Mouse (Mus musculus): Measurements from ENCODE around the gene Pitpnb. TPM values are rescaled to one million over a fixed set of nuclear protein-coding genes. Genes with fewer than 3 reads are reported as not detected.

The Pitpnb gene
- total RNA-seq, 2 experiments from 2014 or later, result 86.4 to 91.3 TPM

- peak in 1 of 2 experiments; percentile 45 for DNase-seq (ENCODE audit: extremely low spot score in 1 of 2, low spot score in 2 of 2)
- peak overlapping the region; percentile 90 for H3K27ac ChIP-seq
- intact Hi-C loops (cut with DNase I), result loop anchor here (5.0 to 10.0 kb wide), 2 partner anchors 333 to 766 kb away; no protein-coding TSS in a partner anchor
- TF ChIP-seq CTCF (IDR thresholded peaks at IDR 0.05), result no peak
- H3K4me3 ChIP-seq, result peak overlapping the region; percentile 89
These were observed 88.7 kb downstream of the Pitpnb start for GRCm38 (mm10) chr5:111419121-111419881.

DNA sequence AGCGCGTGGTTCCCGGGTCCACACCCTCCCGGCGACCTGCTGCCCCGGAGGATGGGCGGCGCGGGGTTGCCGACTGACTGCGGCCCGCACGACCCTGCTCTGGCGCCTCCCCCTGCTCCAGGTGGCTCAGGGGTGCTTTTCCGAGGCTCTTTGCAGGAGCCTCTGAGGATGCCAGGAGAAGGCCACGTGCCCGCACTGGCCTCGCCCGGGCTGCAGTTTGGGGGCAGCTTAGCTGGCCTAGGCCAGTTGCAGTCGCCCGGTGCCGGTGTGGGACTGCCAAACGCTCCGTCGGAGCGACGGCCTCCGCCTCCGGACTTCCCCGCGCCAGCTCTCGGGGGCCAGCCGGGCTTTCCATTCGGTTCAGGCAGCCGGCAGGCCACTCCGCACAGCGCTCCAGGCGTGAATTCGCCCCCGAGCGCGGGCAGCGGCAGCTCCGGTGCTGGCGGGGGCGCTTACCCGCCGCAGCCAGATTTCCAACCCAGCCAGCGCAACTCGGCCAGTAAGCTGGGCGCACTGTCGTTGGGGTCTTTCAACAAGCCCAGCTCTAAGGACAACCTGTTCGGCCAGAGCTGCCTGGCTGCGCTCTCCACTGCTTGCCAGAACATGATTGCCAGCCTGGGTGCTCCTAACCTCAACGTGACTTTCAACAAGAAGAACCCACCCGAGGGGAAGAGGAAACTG, 89.6 kb downstream of the Pitpnb start:
- TF ChIP-seq CTCF (IDR thresholded peaks at IDR 0.05), result no peak
- Histone ChIP-seq H3K27ac (peak overlapping the region; percentile 90), H3K4me3 (peak overlapping the region; percentile 89)
- peak in 1 of 2 experiments; percentile 38 for DNase-seq (ENCODE audit: extremely low spot score in 1 of 2, low spot score in 2 of 2)
- intact Hi-C loops (cut with DNase I), result no loop called here

DNA sequence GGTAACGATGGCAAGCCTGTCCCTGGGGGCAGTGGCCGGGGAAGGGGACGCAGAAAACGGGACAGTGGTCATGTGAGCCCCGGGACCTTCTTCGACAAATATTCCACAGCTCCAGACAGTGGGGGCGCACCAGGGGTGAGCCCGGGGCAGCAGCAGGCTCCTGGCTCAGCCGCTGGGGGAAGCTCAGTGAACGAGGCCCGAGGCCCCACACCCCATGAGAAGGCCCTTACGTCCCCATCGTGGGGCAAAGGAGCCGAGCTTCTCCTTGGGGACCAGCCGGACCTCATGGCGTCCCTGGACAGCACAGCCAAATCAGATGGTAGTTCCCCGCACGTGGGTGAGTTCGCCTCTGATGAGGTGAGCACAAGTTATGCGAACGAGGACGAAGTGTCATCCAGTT, 90.3 kb downstream of the Pitpnb start:
- H3K27ac ChIP-seq, result peak overlapping the region; percentile 90
- peak overlapping the region; percentile 89 for H3K4me3 ChIP-seq
- no peak for DNase-seq (ENCODE audit: extremely low spot score in 1 of 2, low spot score in 2 of 2)
- intact Hi-C loops (cut with DNase I), result no loop called here
- TF ChIP-seq CTCF (IDR thresholded peaks at IDR 0.05), result no peak

DNA sequence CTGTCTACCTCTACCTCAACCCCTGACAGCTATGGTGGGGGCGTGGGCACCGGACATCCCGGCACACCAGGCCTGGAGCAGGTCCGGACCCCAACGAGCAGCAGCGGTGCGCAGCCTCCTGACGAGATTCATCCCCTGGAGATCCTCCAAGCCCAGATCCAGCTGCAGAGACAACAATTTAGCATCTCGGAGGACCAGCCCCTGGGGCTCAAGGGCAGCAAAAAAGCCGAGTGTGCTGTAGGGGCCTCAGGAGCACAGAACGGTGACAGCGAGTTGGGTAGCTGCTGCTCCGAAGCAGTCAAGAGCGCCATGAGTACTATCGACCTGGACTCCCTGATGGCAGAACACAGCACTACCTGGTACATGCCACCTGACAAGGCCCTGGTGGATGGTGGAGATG, 90.9 kb downstream of the Pitpnb start:
- intact Hi-C loops (cut with DNase I), result no loop called here
- no peak for DNase-seq (ENCODE audit: extremely low spot score in 1 of 2, low spot score in 2 of 2)
- no peak for TF ChIP-seq CTCF (IDR thresholded peaks at IDR 0.05)
- Histone ChIP-seq H3K4me3 (peak overlapping the region; percentile 89), H3K27ac (peak overlapping the region; percentile 90)

DNA sequence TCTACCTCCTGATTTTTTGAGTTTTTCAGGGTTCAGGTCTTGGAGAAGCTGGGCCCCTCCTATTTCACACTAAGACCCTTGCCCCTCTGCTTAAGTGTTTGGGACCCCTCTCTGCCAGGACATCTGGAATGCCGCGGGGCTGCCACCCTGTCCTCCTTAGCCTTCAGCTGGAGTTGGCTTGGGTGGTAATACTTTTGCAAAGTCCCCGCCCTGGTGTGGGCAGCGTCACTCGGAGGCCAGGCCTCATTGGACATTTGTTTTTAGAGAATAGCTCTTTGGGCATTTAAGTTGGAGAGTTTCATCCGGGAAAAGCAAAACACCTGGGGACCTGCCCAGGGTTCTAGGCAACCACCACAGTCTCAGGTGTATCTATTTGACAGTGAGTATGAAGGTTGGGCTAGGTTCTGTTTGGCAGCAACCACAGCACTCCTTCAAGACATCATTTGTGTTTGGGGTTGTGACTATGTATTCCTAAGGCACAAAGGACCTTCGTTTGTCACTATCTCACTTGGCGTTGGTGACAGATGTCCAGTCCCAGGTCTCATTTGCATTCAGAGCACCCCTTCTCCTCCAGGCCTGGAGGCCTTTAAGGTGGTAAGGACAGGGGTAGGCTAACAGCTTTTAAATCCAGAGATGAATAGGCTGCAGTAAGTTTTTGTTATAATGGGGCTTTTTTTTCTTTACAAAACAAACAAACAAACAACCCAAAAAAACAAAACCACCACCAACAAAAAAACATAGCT, 91.7 kb downstream of the Pitpnb start:
- Histone ChIP-seq H3K4me3 (peak overlapping the region; percentile 89), H3K27ac (peak overlapping the region; percentile 90)
- TF ChIP-seq CTCF (IDR thresholded peaks at IDR 0.05), result no peak
- intact Hi-C loops (cut with DNase I), result loop anchor here (2.0 kb wide), 1 partner anchor 93 kb away; no protein-coding TSS in a partner anchor
- DNase-seq (ENCODE audit: extremely low spot score in 1 of 2, low spot score in 2 of 2), result no peak

DNA sequence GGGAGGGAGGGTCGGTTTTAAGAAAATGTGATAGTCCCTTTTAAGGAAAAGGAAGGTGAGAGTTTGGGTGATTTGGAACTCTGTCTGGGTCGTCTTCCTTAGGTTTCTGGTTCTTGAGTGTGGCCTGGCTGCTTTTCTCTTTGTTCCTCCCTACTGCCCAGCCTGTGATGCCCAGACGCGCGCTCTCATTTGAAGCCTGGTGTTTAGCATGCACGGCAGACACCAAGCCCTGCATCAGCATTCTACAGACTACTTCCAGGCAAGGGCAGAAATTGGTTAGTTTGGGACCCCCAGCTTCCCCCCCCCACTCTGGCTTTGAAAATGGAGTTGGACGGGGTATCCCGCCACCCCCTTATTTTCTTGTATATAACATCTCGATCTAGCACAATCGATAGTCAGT, 92.4 kb downstream of the Pitpnb start:
- no peak for DNase-seq (ENCODE audit: extremely low spot score in 1 of 2, low spot score in 2 of 2)
- TF ChIP-seq CTCF (IDR thresholded peaks at IDR 0.05), result no peak
- Histone ChIP-seq H3K4me3 (peak overlapping the region; percentile 89), H3K27ac (peak overlapping the region; percentile 90)
- intact Hi-C loops (cut with DNase I), result loop anchor here (2.0 kb wide), 1 partner anchor 92 kb away; no protein-coding TSS in a partner anchor

DNA sequence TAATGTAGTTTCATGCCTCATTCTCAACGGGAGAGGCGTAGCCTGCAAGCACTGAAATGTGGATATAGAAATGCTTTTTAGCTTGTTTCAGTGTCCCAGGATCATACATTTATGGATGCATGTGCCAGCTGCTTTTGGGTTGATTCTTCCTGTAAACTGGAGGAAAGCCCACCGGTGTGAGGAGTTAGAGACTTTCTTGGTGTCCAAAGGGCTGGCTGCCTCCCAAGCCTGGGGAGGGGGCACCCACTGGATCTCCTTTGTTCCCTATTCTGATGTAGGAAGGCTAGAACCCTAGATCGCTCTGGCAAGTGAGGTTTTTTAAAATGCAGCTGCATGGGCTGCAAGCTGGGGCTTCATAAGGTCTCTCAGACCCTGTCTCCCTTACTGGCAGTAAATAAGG, 93.1 kb downstream of the Pitpnb start:
- DNase-seq (ENCODE audit: extremely low spot score in 1 of 2, low spot score in 2 of 2), result no peak
- intact Hi-C loops (cut with DNase I), result loop anchor here (2.0 kb wide), 1 partner anchor 91 kb away; no protein-coding TSS in a partner anchor
- Histone ChIP-seq H3K27ac (peak overlapping the region; percentile 68), H3K4me3 (peak overlapping the region; percentile 89)
- no peak for TF ChIP-seq CTCF (IDR thresholded peaks at IDR 0.05)

GRCm38 (mm10) chr5:111425813-111426212, 95.2 kb downstream of the Pitpnb start:
- Histone ChIP-seq H3K4me3 (peak overlapping the region; percentile 89), H3K27ac (peak overlapping the region; percentile 68)
- intact Hi-C loops (cut with DNase I), result no loop called here
- DNase-seq (ENCODE audit: extremely low spot score in 1 of 2, low spot score in 2 of 2), result no peak
- no peak for TF ChIP-seq CTCF (IDR thresholded peaks at IDR 0.05)

- intact Hi-C loops (cut with DNase I), result no loop called here
- no peak for DNase-seq (ENCODE audit: extremely low spot score in 1 of 2, low spot score in 2 of 2)
- peak overlapping the region; percentile 89 for H3K4me3 ChIP-seq
- no peak for TF ChIP-seq CTCF (IDR thresholded peaks at IDR 0.05)
- peak overlapping the region; percentile 68 for H3K27ac ChIP-seq
These were observed 95.7 kb downstream of the Pitpnb start for GRCm38 (mm10) chr5:111426249-111426648.

GRCm38 (mm10) chr5:111428882-111429281, 98.3 kb downstream of the Pitpnb start:
- no peak overlapping the region for H3K4me3 ChIP-seq
- H3K27ac ChIP-seq, result peak overlapping the region; percentile 68; the same call in 1 of the 2 replicates
- TF ChIP-seq CTCF (IDR thresholded peaks at IDR 0.05), result no peak
- intact Hi-C loops (cut with DNase I), result loop anchor here (2.0 kb wide), 1 partner anchor 44 kb away; no protein-coding TSS in a partner anchor
- no peak for DNase-seq (ENCODE audit: extremely low spot score in 1 of 2, low spot score in 2 of 2)

- no peak for TF ChIP-seq CTCF (IDR thresholded peaks at IDR 0.05)
- Histone ChIP-seq H3K4me3 (peak overlapping the region; percentile 24; the same call in 1 of the 2 replicates), H3K27ac (peak overlapping the region; percentile 87)
- intact Hi-C loops (cut with DNase I), result loop anchor here (2.0 kb wide), 1 partner anchor 43 kb away; no protein-coding TSS in a partner anchor
- DNase-seq (ENCODE audit: extremely low spot score in 1 of 2, low spot score in 2 of 2), result no peak
These were observed 99.2 kb downstream of the Pitpnb start for GRCm38 (mm10) chr5:111429726-111430125.
